Mouse (Mus musculus) c-Kit-positive CD71-positive TER-119-negative erythroid progenitor cells, embryonic 14.5 days (primary cell): ENCODE data around the gene Dapl1.

Source experiments
- DNase-seq: peaks from one replicate; pipeline ENCODE4 v3.0.0-alpha.2; 2013; ENCODE audit warnings: low read depth

Dapl1 gene

GRCm38 (mm10) chr2:59536958-59537357 lies 52.5 kb downstream of the Dapl1 start:
- no peak for DNase-seq

- DNase-seq = no peak
These were observed 53.6 kb downstream of the Dapl1 start for GRCm38 (mm10) chr2:59538031-59538430.

GRCm38 (mm10) chr2:59539796-59540195 lies 55.3 kb downstream of the Dapl1 start:
- DNase-seq = no peak

GRCm38 (mm10) chr2:59541121-59541887 lies 56.9 kb downstream of the Dapl1 start:
- peak; percentile 61 for DNase-seq

- DNase-seq = no peak
These were observed 59.2 kb downstream of the Dapl1 start for GRCm38 (mm10) chr2:59543543-59544065.

- DNase-seq = no peak
These were observed 59.9 kb downstream of the Dapl1 start for GRCm38 (mm10) chr2:59544237-59544909.

- no peak for DNase-seq
These were observed 60.5 kb downstream of the Dapl1 start for GRCm38 (mm10) chr2:59545001-59545400.

GRCm38 (mm10) chr2:59547369-59548099 lies 63.1 kb downstream of the Dapl1 start:
- peak; percentile 66 for DNase-seq

- DNase-seq = no peak
These were observed 68.3 kb downstream of the Dapl1 start for GRCm38 (mm10) chr2:59552784-59553183.

- DNase-seq = no peak
These were observed 70.0 kb downstream of the Dapl1 start for GRCm38 (mm10) chr2:59554373-59554940.
